Mouse (Mus musculus): ENCODE data around the gene Ankrd55. TPM values are rescaled to one million over a fixed set of nuclear protein-coding genes. Genes with fewer than 3 reads are reported as not detected.

The Ankrd55 gene
- polyA plus RNA-seq, 1 experiment from 2014 or later = 0.21 TPM

GRCm38 (mm10) chr13:112315442-112315841 is 27.2 kb downstream of the Ankrd55 start:
- 37% methylated on average over 3 of the region's 3 CpGs for WGBS
- Histone ChIP-seq H3K4me1 (ENCODE audit: control insufficient read depth, insufficient read depth, low read length) (no peaks in the 10 kb centered on the region), H3K9ac (ENCODE audit: low read depth, low read length) (no peak overlapping the region), H3K27me3 (replicated peaks; ENCODE audit: control insufficient read depth, insufficient read depth, low read length) (no peaks in the 10 kb centered on the region), H3K9me3 (ENCODE audit: control insufficient read depth, low read length) (no peaks in the 10 kb centered on the region), H3K4me2 (ENCODE audit: low read depth, low read length) (no peak overlapping the region), H3K27ac (ENCODE audit: low read length) (no peak overlapping the region), H3K36me3 (ENCODE audit: control insufficient read depth, insufficient read depth, low read length) (no peaks in the 10 kb centered on the region), H3K4me3 (ENCODE audit: low read length) (no peak overlapping the region)
- ATAC-seq = no peak

GRCm38 (mm10) chr13:112316622-112317482 is 28.6 kb downstream of the Ankrd55 start:
- no peak for ATAC-seq
- no peaks in the 10 kb centered on the region for H3K4me1 ChIP-seq (ENCODE audit: control insufficient read depth, insufficient read depth, low read length)
- no peak overlapping the region for H3K4me2 ChIP-seq (ENCODE audit: low read depth, low read length)

GRCm38 (mm10) chr13:112318124-112318523 is 29.9 kb downstream of the Ankrd55 start:
- 87% methylated on average over 8 of the region's 8 CpGs for WGBS
- ATAC-seq = no peak
- H3K9me3 ChIP-seq (ENCODE audit: control insufficient read depth, low read length) = no peaks in the 10 kb centered on the region

More at GRCm38 (mm10) chr13:112316622-112317482, 28.6 kb downstream of the Ankrd55 start:
- Histone ChIP-seq H3K4me3 (ENCODE audit: low read length) (no peak overlapping the region), H3K27ac (ENCODE audit: low read length) (no peak overlapping the region), H3K27me3 (replicated peaks; ENCODE audit: control insufficient read depth, insufficient read depth, low read length) (no peaks in the 10 kb centered on the region), H3K36me3 (ENCODE audit: control insufficient read depth, insufficient read depth, low read length) (no peaks in the 10 kb centered on the region), H3K9ac (ENCODE audit: low read depth, low read length) (no peak overlapping the region), H3K9me3 (ENCODE audit: control insufficient read depth, low read length) (no peaks in the 10 kb centered on the region)
- WGBS = 70% methylated on average over 11 of the region's 11 CpGs

DNA sequence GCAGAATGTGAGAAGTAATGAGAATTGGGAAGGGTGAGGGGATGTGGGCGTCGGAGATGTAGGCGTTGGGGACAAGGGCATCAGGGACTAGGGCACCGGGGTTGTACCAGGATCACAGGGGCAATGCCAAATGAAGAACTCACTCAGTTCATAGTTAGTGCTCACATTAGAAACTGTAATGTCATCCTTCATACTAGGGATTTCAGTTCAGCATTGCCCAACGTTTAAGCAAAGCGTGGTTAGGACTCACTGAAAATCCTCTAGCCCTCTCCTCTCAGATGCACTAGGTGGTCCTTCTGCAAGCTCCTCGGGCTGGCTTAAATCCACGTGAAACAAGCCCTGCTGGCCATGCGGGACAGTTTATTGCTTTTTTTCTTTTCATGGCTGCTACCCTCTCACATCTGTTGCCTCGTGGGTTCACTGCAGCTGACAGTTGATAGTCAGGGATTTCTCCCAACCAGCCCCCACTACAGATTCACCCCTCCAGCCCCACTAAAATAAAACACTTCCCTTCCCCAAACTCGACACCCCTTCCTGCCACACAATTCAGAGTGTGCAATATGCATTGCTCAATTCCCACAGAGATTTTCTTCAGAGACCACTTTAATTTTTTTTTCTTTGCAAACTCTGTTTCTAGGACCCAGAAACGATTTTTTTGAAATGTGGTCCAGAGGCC is 35.5 kb downstream of the Ankrd55 start:
- ATAC-seq = no peak
- no peaks in the 10 kb centered on the region for H3K9me3 ChIP-seq (ENCODE audit: control insufficient read depth, low read length)
- H3K27me3 ChIP-seq (replicated peaks; ENCODE audit: control insufficient read depth, insufficient read depth, low read length) = no peaks in the 10 kb centered on the region
- H3K27ac ChIP-seq (ENCODE audit: low read length) = no peak overlapping the region
- no peaks in the 10 kb centered on the region for H3K36me3 ChIP-seq (ENCODE audit: control insufficient read depth, insufficient read depth, low read length)
- no peak overlapping the region for H3K4me3 ChIP-seq (ENCODE audit: low read length)
- H3K4me1 ChIP-seq (ENCODE audit: control insufficient read depth, insufficient read depth, low read length) = peaks cover 4% of the 10 kb centered on the region; the same call in 1 of the 2 replicates
- no peak overlapping the region for H3K9ac ChIP-seq (ENCODE audit: low read depth, low read length)
- no peak overlapping the region for H3K4me2 ChIP-seq (ENCODE audit: low read depth, low read length)
- WGBS = 72% methylated on average over 12 of the region's 12 CpGs

More at GRCm38 (mm10) chr13:112318124-112318523, 29.9 kb downstream of the Ankrd55 start:
- no peak overlapping the region for H3K9ac ChIP-seq (ENCODE audit: low read depth, low read length)
- no peaks in the 10 kb centered on the region for H3K36me3 ChIP-seq (ENCODE audit: control insufficient read depth, insufficient read depth, low read length)
- H3K4me1 ChIP-seq (ENCODE audit: control insufficient read depth, insufficient read depth, low read length) = no peaks in the 10 kb centered on the region
- no peak overlapping the region for H3K4me2 ChIP-seq (ENCODE audit: low read depth, low read length)
- no peak overlapping the region for H3K4me3 ChIP-seq (ENCODE audit: low read length)
- H3K27ac ChIP-seq (ENCODE audit: low read length) = no peak overlapping the region
- H3K27me3 ChIP-seq (replicated peaks; ENCODE audit: control insufficient read depth, insufficient read depth, low read length) = no peaks in the 10 kb centered on the region

- no peak overlapping the region for H3K9ac ChIP-seq (ENCODE audit: low read depth, low read length)
- no peak for ATAC-seq
- H3K4me2 ChIP-seq (ENCODE audit: low read depth, low read length) = no peak overlapping the region
- H3K27ac ChIP-seq (ENCODE audit: low read length) = no peak overlapping the region
- H3K27me3 ChIP-seq (replicated peaks; ENCODE audit: control insufficient read depth, insufficient read depth, low read length) = no peaks in the 10 kb centered on the region
- H3K4me3 ChIP-seq (ENCODE audit: low read length) = no peak overlapping the region
- H3K9me3 ChIP-seq (ENCODE audit: control insufficient read depth, low read length) = no peaks in the 10 kb centered on the region
- 77% methylated on average over 2 of the region's 2 CpGs for WGBS
- H3K4me1 ChIP-seq (ENCODE audit: control insufficient read depth, insufficient read depth, low read length) = peaks cover 4% of the 10 kb centered on the region; the same call in 1 of the 2 replicates
- H3K36me3 ChIP-seq (ENCODE audit: control insufficient read depth, insufficient read depth, low read length) = no peaks in the 10 kb centered on the region
Measured at GRCm38 (mm10) chr13:112325126-112325525, 36.9 kb downstream of the Ankrd55 start.

GRCm38 (mm10) chr13:112326403-112326802 is 38.2 kb downstream of the Ankrd55 start:
- Histone ChIP-seq H3K27me3 (replicated peaks; ENCODE audit: control insufficient read depth, insufficient read depth, low read length) (no peaks in the 10 kb centered on the region), H3K4me2 (ENCODE audit: low read depth, low read length) (no peak overlapping the region), H3K9ac (ENCODE audit: low read depth, low read length) (no peak overlapping the region), H3K4me3 (ENCODE audit: low read length) (no peak overlapping the region), H3K4me1 (ENCODE audit: control insufficient read depth, insufficient read depth, low read length) (peaks cover 4% of the 10 kb centered on the region; the same call in 1 of the 2 replicates), H3K9me3 (ENCODE audit: control insufficient read depth, low read length) (no peaks in the 10 kb centered on the region), H3K27ac (ENCODE audit: low read length) (no peak overlapping the region), H3K36me3 (ENCODE audit: control insufficient read depth, insufficient read depth, low read length) (no peaks in the 10 kb centered on the region)
- 70% methylated on average over 7 of the region's 7 CpGs for WGBS
- no peak for ATAC-seq

- Histone ChIP-seq H3K9ac (ENCODE audit: low read depth, low read length) (no peak overlapping the region), H3K27ac (ENCODE audit: low read length) (0 out of 2 replicates have a peak overlapping the region, but pooled peaks have one; percentile 5), H3K4me3 (ENCODE audit: low read length) (no peak overlapping the region), H3K9me3 (ENCODE audit: control insufficient read depth, low read length) (no peaks in the 10 kb centered on the region), H3K27me3 (replicated peaks; ENCODE audit: control insufficient read depth, insufficient read depth, low read length) (no peaks in the 10 kb centered on the region), H3K36me3 (ENCODE audit: control insufficient read depth, insufficient read depth, low read length) (no peaks in the 10 kb centered on the region), H3K4me1 (ENCODE audit: control insufficient read depth, insufficient read depth, low read length) (peaks cover 4% of the 10 kb centered on the region; the same call in 1 of the 2 replicates), H3K4me2 (ENCODE audit: low read depth, low read length) (no peak overlapping the region)
- WGBS = 85% methylated on average over 5 of the region's 5 CpGs
- ATAC-seq = no peak
Measured at GRCm38 (mm10) chr13:112326977-112327376, 38.7 kb downstream of the Ankrd55 start.

- WGBS = 34% methylated on average over 4 of the region's 4 CpGs
- Histone ChIP-seq H3K4me2 (ENCODE audit: low read depth, low read length) (no peak overlapping the region), H3K4me1 (ENCODE audit: control insufficient read depth, insufficient read depth, low read length) (peaks cover 4% of the 10 kb centered on the region; the same call in 1 of the 2 replicates), H3K9me3 (ENCODE audit: control insufficient read depth, low read length) (no peaks in the 10 kb centered on the region), H3K9ac (ENCODE audit: low read depth, low read length) (no peak overlapping the region), H3K36me3 (ENCODE audit: control insufficient read depth, insufficient read depth, low read length) (no peaks in the 10 kb centered on the region), H3K4me3 (ENCODE audit: low read length) (no peak overlapping the region), H3K27ac (ENCODE audit: low read length) (no peak overlapping the region), H3K27me3 (replicated peaks; ENCODE audit: control insufficient read depth, insufficient read depth, low read length) (no peaks in the 10 kb centered on the region)
- ATAC-seq = no peak
Measured at GRCm38 (mm10) chr13:112327511-112327910, 39.3 kb downstream of the Ankrd55 start.

GRCm38 (mm10) chr13:112330257-112330656 is 42.0 kb downstream of the Ankrd55 start:
- Histone ChIP-seq H3K4me2 (ENCODE audit: low read depth, low read length) (no peak overlapping the region), H3K36me3 (ENCODE audit: control insufficient read depth, insufficient read depth, low read length) (no peaks in the 10 kb centered on the region), H3K27me3 (replicated peaks; ENCODE audit: control insufficient read depth, insufficient read depth, low read length) (no peaks in the 10 kb centered on the region), H3K27ac (ENCODE audit: low read length) (no peak overlapping the region), H3K9me3 (ENCODE audit: control insufficient read depth, low read length) (no peaks in the 10 kb centered on the region), H3K4me1 (ENCODE audit: control insufficient read depth, insufficient read depth, low read length) (peaks cover 4% of the 10 kb centered on the region; the same call in 1 of the 2 replicates), H3K9ac (ENCODE audit: low read depth, low read length) (no peak overlapping the region), H3K4me3 (ENCODE audit: low read length) (no peak overlapping the region)
- no peak for ATAC-seq
- WGBS = 76% methylated on average over 6 of the region's 6 CpGs

Data from intestine, embryonic 16.5 days (tissue).